Mouse (Mus musculus) neural tube, embryonic 11.5 days (tissue): ENCODE results near the gene Mrpl2. TPM values are rescaled to one million over a fixed set of nuclear protein-coding genes. Genes with fewer than 3 reads are reported as not detected.

Experiments
- ATAC-seq: fragments of 200-750 bp; cut with Nextera tagmentation; 2 replicates; pipeline ENCODE4 v1.8.0; 2017; ENCODE audit warnings: moderate number of reproducible peaks, mild to moderate bottlenecking, moderate TSS enrichment, moderate library complexity; ENCODE audit not compliant: insufficient read depth, low FRiP score, low TSS enrichment
- DNase-seq: peaks from one replicate; pipeline ENCODE4 v3.0.0-alpha.2; 2015; ENCODE audit warnings: low spot score
- H3K27ac ChIP-seq: fragments of 300-500 bp; sonication (generic); 2 replicates; pipeline ENCODE4 v1.5.1; 2014; ENCODE audit warnings: low read depth, mild to moderate bottlenecking, low read length
- H3K27me3 ChIP-seq: fragments of 300-500 bp; sonication (generic); 2 replicates; pipeline ENCODE4 v1.6.1; 2014; ENCODE audit warnings: mild to moderate bottlenecking, low read length, mixed read lengths; ENCODE audit not compliant: control insufficient read depth, insufficient read depth
- H3K36me3 ChIP-seq: fragments of 300-500 bp; sonication (generic); 2 replicates; pipeline ENCODE4 v1.6.1; 2014; ENCODE audit warnings: mild to moderate bottlenecking, low read length, moderate library complexity, mixed read lengths; ENCODE audit not compliant: control insufficient read depth, insufficient read depth
- H3K4me1 ChIP-seq: fragments of 300-500 bp; sonication (generic); 2 replicates; pipeline ENCODE4 v1.6.1; 2014; ENCODE audit warnings: low read length, mixed read lengths; ENCODE audit not compliant: control insufficient read depth, insufficient read depth
- H3K4me2 ChIP-seq: fragments of 300-500 bp; sonication (generic); 2 replicates; pipeline ENCODE4 v1.6.1; 2014; ENCODE audit warnings: low read depth, mild to moderate bottlenecking, moderate library complexity
- H3K4me3 ChIP-seq: fragments of 300-500 bp; sonication (generic); 2 replicates; pipeline ENCODE4 v1.5.1; 2014; ENCODE audit warnings: low read depth, low read length
- H3K9ac ChIP-seq: fragments of 300-500 bp; sonication (generic); 2 replicates; pipeline ENCODE4 v1.6.1; 2014; ENCODE audit warnings: mild to moderate bottlenecking, low read length
- H3K9me3 ChIP-seq: fragments of 300-500 bp; sonication (generic); 2 replicates; pipeline ENCODE4 v1.6.1; 2016; ENCODE audit warnings: low read length; ENCODE audit not compliant: control insufficient read depth
- WGBS: fragments of 180-500 bp; shearing (Covaris S2); extraction: QIAGEN DNeasy Blood & Tissue Kit; methylation state at CpG from one replicate; pipeline ENCODE4 v1.1.7; 2014; 5-methylcytosine and 5-hydroxymethylcytosine counted together
- polyA plus RNA-seq: library from polyadenylated mRNA; unstranded; fragments of >200 nt; fragmentation: Nextera tagmentation; extraction: Ambion mirVana; gene quantifications from 2 replicates; pipeline ENCODE4 v1.2.1, GENCODE M21; 2014

Mrpl2 gene
- polyA plus RNA-seq, 1 experiment from 2014 or later: 104 TPM

DNA sequence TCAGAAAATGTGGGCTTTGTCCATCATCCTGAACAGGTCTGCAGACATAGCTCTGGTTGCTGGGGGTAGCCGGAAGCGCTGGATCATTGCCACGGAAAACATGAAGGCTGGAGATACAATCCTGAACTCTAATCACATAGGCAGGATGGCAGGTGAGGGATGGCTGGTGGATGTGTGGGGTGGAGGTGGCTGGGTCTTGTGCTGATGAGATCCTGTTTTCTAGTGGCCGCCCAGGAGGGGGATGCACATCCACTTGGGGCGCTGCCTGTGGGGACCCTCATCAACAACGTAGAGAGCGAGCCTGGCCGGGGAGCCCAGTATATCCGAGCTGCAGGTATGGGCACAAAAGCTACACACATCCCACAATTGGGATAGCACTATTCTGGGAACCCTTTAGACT, 2.4 kb downstream of the Mrpl2 start:
- H3K4me1 ChIP-seq: peaks cover 31% of the 10 kb centered on the region
- H3K4me2 ChIP-seq: no peak overlapping the region
- DNase-seq (no peak), ATAC-seq (no peak)
- H3K9ac ChIP-seq: no peak overlapping the region
- no peak overlapping the region for H3K27ac ChIP-seq
- no peak overlapping the region for H3K4me3 ChIP-seq
- no peaks in the 10 kb centered on the region for H3K27me3 ChIP-seq
- no peaks in the 10 kb centered on the region; the same call in 1 of the 2 replicates for H3K36me3 ChIP-seq
- WGBS: 92% methylated on average over 9 of the region's 9 CpGs
- no peaks in the 10 kb centered on the region for H3K9me3 ChIP-seq

- no peaks in the 10 kb centered on the region for H3K9me3 ChIP-seq
- DNase-seq: no peak
Observed at GRCm38 (mm10) chr17:46649811-46650210, 3.8 kb downstream of the Mrpl2 start.

DNA sequence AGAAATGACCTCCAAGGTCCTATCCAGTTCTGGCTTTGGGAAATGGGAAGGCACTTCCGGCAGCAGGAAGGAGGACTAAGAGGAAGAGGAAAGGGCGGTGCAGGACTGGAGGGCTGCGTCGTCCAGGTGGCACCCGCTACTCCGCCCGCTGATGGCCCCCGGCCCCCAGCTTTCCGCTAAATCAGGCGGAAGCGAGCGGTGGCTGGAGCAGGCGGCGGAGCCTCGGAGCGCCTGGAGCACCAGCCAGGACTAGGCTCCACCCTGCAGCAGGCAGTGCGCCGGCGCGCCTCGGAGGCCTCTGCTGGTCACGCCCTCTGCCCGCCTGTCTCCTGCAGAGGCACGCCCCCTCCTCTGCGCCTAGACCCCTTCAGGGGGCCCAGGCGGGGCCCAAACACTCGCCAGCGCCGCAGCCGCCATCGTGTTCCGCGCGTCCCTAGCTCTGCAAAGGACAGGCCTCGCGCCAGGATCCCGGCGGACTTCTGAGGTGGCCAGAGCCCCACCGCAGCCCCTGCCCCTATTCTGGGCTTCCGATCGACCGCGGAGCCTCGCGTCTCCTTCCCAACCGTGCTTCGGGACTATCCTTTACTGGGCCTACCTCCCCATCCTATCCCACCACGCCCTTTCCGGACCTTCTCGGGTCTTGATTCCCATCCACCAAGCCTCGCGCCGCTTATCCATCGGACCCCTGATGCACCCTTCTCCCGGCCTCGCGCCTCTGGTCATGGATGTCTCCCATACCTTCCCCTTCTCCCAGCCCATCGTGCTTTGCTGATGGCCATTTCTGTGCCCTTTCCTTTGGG, 4.4 kb downstream of the Mrpl2 start, which contains the start of gene Cul7:
Gene Cul7 (plus strand): TSS at position 106 of the 800 bp plus-strand sequence.
- Histone ChIP-seq H3K9me3 (no peaks in the 10 kb centered on the region), H3K4me1 (peaks cover 25% of the 10 kb centered on the region), H3K27me3 (no peaks in the 10 kb centered on the region), H3K4me2 (peak within 1 kb of the TSS; percentile 92), H3K4me3 (peak within 1 kb of the TSS; percentile 60), H3K9ac (peak within 1 kb of the TSS; percentile 91), H3K27ac (peak within 1 kb of the TSS; percentile 90), H3K36me3 (peaks cover 1% of the 10 kb centered on the region; the same call in 1 of the 2 replicates)
- 1% methylated on average over 57 of the region's 58 CpGs for WGBS
- peak; percentile 87 for ATAC-seq
- DNase-seq: peak; percentile 94

More at GRCm38 (mm10) chr17:46649811-46650210, 3.8 kb downstream of the Mrpl2 start:
- no peaks in the 10 kb centered on the region; the same call in 1 of the 2 replicates for H3K36me3 ChIP-seq
- H3K4me1 ChIP-seq: peaks cover 27% of the 10 kb centered on the region
- peak overlapping the region; percentile 92 for H3K4me2 ChIP-seq
- peak overlapping the region; percentile 90 for H3K27ac ChIP-seq
- ATAC-seq: no peak
- no peaks in the 10 kb centered on the region for H3K27me3 ChIP-seq
- 40% methylated on average over 15 of the region's 15 CpGs for WGBS
- peak overlapping the region; percentile 60 for H3K4me3 ChIP-seq
- peak overlapping the region; percentile 91 for H3K9ac ChIP-seq

DNA sequence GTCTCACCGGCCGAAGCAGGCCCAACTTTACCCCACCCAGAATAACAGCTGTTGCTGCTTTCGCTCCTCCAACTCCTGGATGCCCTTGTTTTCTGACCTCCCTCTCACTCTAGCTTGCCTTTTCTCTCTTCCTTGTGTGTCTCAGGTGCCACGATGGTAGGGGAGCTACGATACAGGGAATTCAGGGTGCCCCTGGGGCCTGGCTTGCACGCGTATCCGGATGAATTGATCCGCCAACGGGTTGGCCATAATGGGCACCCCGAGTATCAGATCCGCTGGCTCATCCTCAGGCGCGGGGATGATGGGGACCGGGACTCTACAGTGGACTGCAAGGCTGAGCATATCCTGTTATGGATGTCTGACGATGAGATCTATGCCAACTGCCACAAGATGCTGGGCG, 5.3 kb downstream of the Mrpl2 start:
- 77% methylated on average over 17 of the region's 17 CpGs for WGBS
- Histone ChIP-seq H3K4me2 (peak overlapping the region; percentile 92), H3K4me1 (peaks cover 25% of the 10 kb centered on the region), H3K27ac (0 out of 2 replicates have a peak overlapping the region, but pooled peaks have one; percentile 90), H3K36me3 (peaks cover 6% of the 10 kb centered on the region), H3K27me3 (no peaks in the 10 kb centered on the region), H3K4me3 (peak overlapping the region; percentile 60), H3K9ac (peak overlapping the region; percentile 91), H3K9me3 (no peaks in the 10 kb centered on the region)
- ATAC-seq: no peak
- no peak for DNase-seq

DNA sequence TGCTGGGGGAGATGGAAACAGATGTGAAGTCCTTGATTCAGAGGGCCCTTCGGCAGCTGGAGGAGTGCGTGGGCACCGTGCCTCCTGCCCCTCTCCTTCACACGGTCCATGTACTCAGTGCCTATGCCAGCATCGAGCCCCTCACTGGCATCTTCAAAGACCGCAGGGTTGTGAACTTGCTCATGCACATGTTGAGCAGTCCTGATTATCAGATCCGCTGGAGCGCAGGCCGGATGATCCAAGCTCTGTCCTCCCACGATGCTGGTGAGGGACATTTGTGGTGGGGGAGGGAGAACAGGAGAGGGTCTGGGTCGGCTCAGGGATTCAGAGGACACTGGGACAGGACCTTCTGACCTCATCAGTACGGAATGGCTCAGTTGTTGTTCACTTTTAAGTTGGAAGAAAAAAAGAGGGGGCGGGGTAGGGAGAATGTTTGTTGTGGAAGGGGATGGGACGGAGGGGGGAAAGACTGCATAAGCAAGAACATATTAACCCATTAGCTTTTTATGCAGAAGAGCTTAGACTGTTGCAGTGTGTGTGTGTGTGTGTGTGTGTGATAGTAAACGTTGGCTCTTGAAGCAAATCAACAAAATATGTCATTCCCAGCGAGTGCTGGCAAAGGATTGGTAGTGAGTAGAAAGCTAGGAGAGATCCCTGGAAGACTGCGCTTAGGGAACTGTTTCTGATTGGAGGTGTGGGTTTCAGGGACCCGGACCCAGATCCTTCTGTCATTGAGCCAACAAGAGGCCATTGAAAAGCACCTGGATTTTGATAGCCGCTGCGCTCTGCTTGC, 5.9 kb downstream of the Mrpl2 start:
- no peaks in the 10 kb centered on the region for H3K27me3 ChIP-seq
- peak overlapping the region; percentile 92 for H3K4me2 ChIP-seq
- no peak for DNase-seq
- H3K9ac ChIP-seq: peak overlapping the region; percentile 91
- no peaks in the 10 kb centered on the region for H3K9me3 ChIP-seq
- H3K27ac ChIP-seq: no peak overlapping the region
- H3K4me1 ChIP-seq: peaks cover 19% of the 10 kb centered on the region
- peaks cover 6% of the 10 kb centered on the region for H3K36me3 ChIP-seq
- peak overlapping the region; percentile 60 for H3K4me3 ChIP-seq
- ATAC-seq: no peak
- 84% methylated on average over 20 of the region's 20 CpGs for WGBS

DNA sequence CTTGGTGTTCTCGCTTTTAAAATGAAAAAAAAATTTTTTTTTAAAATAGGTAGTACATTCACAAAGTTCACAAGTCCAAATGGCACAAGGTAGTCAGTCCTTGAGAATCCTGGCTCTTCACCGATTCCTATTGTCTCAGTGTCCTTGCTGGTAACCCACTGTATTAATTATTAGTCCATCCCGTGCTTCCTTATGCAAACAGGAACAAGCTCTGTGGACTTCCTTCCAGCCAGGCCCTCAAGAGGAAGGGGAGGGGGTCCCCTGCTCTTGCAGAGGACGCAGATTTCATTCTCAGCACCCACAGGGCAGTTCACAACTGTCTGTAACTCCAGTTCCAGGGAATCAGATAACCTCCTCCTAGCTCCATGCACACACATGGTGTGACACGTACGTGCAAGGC, 10.0 kb downstream of the Mrpl2 start:
- H3K27me3 ChIP-seq: no peaks in the 10 kb centered on the region
- H3K9ac ChIP-seq: no peak overlapping the region
- peaks cover 11% of the 10 kb centered on the region for H3K4me1 ChIP-seq
- 74% methylated on average over 6 of the region's 6 CpGs for WGBS
- H3K36me3 ChIP-seq: peaks cover 23% of the 10 kb centered on the region
- H3K9me3 ChIP-seq: no peaks in the 10 kb centered on the region
- no peak overlapping the region for H3K4me3 ChIP-seq
- ATAC-seq (no peak), DNase-seq (no peak)
- no peak overlapping the region for H3K4me2 ChIP-seq
- H3K27ac ChIP-seq: no peak overlapping the region

DNA sequence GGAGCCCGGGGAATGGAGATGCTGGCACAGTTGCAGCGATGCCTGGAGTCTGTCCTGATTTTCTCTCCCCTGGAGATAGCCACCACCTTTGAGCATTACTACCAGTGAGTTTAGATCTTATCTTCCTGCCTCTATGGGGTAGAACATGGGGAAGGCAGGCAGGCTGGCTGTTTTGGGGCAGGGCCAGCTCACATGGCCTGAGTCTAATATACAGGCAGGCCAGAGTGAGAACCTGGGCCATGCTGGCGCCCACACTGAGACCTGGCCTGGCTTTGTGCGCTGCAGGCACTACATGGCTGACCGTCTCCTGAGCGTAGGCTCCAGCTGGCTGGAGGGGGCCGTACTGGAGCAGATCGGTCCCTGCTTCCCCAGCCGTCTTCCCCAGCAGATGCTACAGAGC, 15.3 kb downstream of the Mrpl2 start:
- WGBS: 94% methylated on average over 9 of the region's 9 CpGs
- no peaks in the 10 kb centered on the region for H3K27me3 ChIP-seq
- no peaks in the 10 kb centered on the region for H3K9me3 ChIP-seq
- DNase-seq: no peak
- H3K9ac ChIP-seq: no peak overlapping the region
- H3K27ac ChIP-seq: no peak overlapping the region
- ATAC-seq: no peak
- no peak overlapping the region for H3K4me2 ChIP-seq
- no peak overlapping the region for H3K4me3 ChIP-seq
- no peaks in the 10 kb centered on the region for H3K4me1 ChIP-seq
- peaks cover 28% of the 10 kb centered on the region for H3K36me3 ChIP-seq

- no peak overlapping the region for H3K4me2 ChIP-seq
- DNase-seq: no peak
- H3K9ac ChIP-seq: no peak overlapping the region
- no peaks in the 10 kb centered on the region for H3K9me3 ChIP-seq
- H3K27ac ChIP-seq: no peak overlapping the region
- peaks cover 28% of the 10 kb centered on the region for H3K36me3 ChIP-seq
- no peak overlapping the region for H3K4me3 ChIP-seq
- no peaks in the 10 kb centered on the region for H3K27me3 ChIP-seq
- WGBS: 86% methylated on average over 12 of the region's 12 CpGs
- no peaks in the 10 kb centered on the region for H3K4me1 ChIP-seq
- ATAC-seq: no peak
Observed at GRCm38 (mm10) chr17:46661981-46662380, 16.0 kb downstream of the Mrpl2 start.
